Mouse (Mus musculus) spleen, adult 2 months (tissue): ENCODE measurements around the gene Lsm11. TPM values are rescaled to one million over a fixed set of nuclear protein-coding genes. Genes with fewer than 3 reads are reported as not detected.

Experiments
- DNase-seq, 2 experiments: peaks; one replicate each; pipeline versions ENCODE4 v3.0.0 to v3.0.0-alpha.2; 2012 to 2021; ENCODE audit warnings: low spot score in 2 of 2, low read depth in 1 of 2
- H3K27ac ChIP-seq: fragments of 200-500 bp; 2 replicates; pipeline ENCODE4 v1.5.1; 2012; ENCODE audit warnings: low read length, inconsistent platforms; ENCODE audit not compliant: insufficient read depth
- H3K27me3 ChIP-seq: fragments of 200-500 bp; 2 replicates; pipeline ENCODE4 v1.6.1; 2012; ENCODE audit warnings: mild to moderate bottlenecking, moderate library complexity, low read length, inconsistent platforms; ENCODE audit not compliant: control insufficient read depth, insufficient read depth
- H3K36me3 ChIP-seq: fragments of 200-500 bp; 2 replicates; pipeline ENCODE4 v1.6.1; 2012; ENCODE audit warnings: mild to moderate bottlenecking, low read length, inconsistent platforms; ENCODE audit not compliant: control insufficient read depth, insufficient read depth
- H3K4me1 ChIP-seq: fragments of 200-500 bp; 2 replicates; pipeline ENCODE4 v1.6.1; 2011; ENCODE audit warnings: inconsistent platforms; ENCODE audit not compliant: control insufficient read depth, insufficient read depth, insufficient read length
- H3K4me3 ChIP-seq: fragments of 200-500 bp; 2 replicates; pipeline ENCODE4 v1.5.1; 2011; ENCODE audit warnings: mild to moderate bottlenecking, inconsistent platforms; ENCODE audit not compliant: insufficient read depth, insufficient read length; ENCODE audit errors: extremely low read depth
- CTCF ChIP-seq: fragments of 200-500 bp; IDR thresholded peaks from 2 replicates; pipeline ENCODE4 v1.5.1; 2011; ENCODE audit warnings: mild to moderate bottlenecking, inconsistent platforms; ENCODE audit not compliant: insufficient read depth, insufficient read length, insufficient replicate concordance; ENCODE audit errors: extremely low read depth
- POLR2A ChIP-seq: fragments of 200-500 bp; IDR thresholded peaks from 2 replicates; pipeline ENCODE4 v1.6.1; 2011; ENCODE audit warnings: low read depth, low read length, inconsistent platforms
- WGBS: fragments of 180-500 bp; shearing (Covaris S2); methylation state at CpG from one replicate; pipeline ENCODE4 v1.1.7; 2018; 5-methylcytosine and 5-hydroxymethylcytosine counted together
- polyA plus RNA-seq: library from polyadenylated mRNA; depleted of rRNA; stranded (reverse); fragments of >200 nt; gene quantifications from 2 replicates; pipeline ENCODE4 v1.2.3, GENCODE M21; 2012

Gene Lsm11
- polyA plus RNA-seq, 1 experiment = 3.4 TPM

DNA sequence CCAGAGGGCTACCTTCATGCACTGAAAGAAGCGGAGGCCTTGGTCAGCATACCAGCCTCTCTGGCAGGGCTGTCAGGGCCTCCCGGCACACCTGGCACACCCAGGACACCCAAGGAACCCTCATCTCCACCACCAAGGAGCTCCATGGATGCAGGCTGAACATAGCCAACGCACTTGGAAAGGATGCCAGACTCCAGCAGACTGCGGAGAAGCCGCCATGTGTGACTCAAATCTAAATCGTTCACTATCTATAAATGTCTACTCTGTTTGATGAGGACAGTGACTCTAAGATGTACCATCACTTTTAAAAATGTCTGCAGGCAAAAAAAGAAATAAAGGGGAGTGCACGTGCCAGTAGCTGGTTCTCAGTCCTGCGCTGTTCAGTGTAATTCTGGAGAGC lies 7.3 kb downstream of the Lsm11 start:
- no peaks in the 10 kb centered on the region for H3K27me3 ChIP-seq
- H3K4me1 ChIP-seq = no peaks in the 10 kb centered on the region
- 94% methylated on average over 8 of the region's 8 CpGs for WGBS
- peaks cover 17% of the 10 kb centered on the region; the same call in 1 of the 2 replicates for H3K36me3 ChIP-seq
- TF ChIP-seq POLR2A (no peak), CTCF (no peak)
- no peak overlapping the region for H3K4me3 ChIP-seq
- H3K27ac ChIP-seq = no peak overlapping the region
- DNase-seq = no peak

DNA sequence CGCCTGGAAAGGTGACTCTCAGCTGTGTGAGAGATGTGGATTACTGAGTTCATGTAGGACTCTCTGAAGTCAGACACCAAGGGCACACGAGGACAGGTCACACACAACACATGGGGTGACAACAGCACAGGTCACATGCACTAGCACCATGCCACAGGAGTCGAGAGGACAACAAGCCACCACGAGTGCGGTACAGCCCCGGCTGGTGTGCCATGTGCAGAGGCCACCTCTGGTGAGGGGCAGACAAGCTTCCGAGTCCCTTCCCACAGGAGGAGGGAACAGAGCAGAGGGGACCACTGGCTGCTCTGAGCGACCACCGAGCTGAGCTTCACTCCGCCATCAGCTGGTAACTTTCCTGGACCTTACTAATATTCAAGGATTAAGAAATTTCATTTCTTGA lies 12.0 kb downstream of the Lsm11 start:
- peaks cover 19% of the 10 kb centered on the region; the same call in 1 of the 2 replicates for H3K36me3 ChIP-seq
- H3K4me3 ChIP-seq = no peak overlapping the region
- TF ChIP-seq POLR2A (no peak), CTCF (no peak)
- no peak for DNase-seq
- H3K27me3 ChIP-seq = no peaks in the 10 kb centered on the region
- no peaks in the 10 kb centered on the region for H3K4me1 ChIP-seq
- WGBS = 94% methylated on average over 10 of the region's 10 CpGs
- H3K27ac ChIP-seq = no peak overlapping the region

DNA sequence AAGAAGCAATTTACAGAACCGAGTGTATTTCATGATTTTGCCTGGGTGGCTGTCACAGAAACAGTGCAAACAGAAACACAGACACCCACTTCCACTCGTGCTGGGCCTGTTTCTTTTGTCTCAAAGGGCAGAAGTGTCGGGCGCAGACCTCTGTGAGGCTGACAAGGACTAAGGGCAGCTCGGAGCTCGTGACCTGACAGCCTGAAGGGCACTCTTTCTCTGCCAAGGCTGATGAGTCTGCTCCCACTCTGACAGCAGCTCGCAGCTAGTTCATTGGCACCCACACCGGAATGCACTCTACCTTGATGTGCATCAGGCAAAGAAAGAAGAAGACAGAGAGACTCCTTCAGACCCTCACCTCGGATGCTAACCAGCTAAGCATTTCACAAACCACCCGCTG lies 15.2 kb downstream of the Lsm11 start:
- Histone ChIP-seq H3K4me3 (no peak overlapping the region), H3K4me1 (no peaks in the 10 kb centered on the region; the same call in 1 of the 2 replicates), H3K27me3 (no peaks in the 10 kb centered on the region), H3K27ac (no peak overlapping the region), H3K36me3 (peaks cover 12% of the 10 kb centered on the region; the same call in 1 of the 2 replicates)
- DNase-seq = no peak
- no peak for TF ChIP-seq CTCF
- TF ChIP-seq POLR2A = no peak
- WGBS = 91% methylated on average over 10 of the region's 10 CpGs

DNA sequence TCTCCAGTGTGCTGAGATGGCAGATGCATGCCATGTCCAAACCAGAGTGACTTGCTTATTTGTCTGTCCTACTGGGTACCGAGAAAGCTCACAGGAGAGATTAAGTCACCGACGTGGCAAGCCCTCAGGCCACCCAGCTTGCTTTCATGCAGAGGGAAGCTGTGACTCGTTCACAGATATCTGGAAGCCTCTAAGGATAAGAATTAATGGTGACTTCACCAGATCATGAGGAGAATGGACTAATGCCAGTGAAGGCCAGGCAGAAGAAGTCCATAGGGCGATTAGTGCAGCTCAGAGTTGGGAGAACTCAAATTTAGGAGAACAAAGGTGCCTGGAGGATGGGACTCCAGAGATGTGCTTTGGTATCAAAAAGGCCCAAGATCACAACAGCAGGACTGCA lies 17.3 kb downstream of the Lsm11 start:
- Histone ChIP-seq H3K4me1 (no peaks in the 10 kb centered on the region; the same call in 1 of the 2 replicates), H3K36me3 (peaks cover 1% of the 10 kb centered on the region; the same call in 1 of the 2 replicates), H3K27me3 (no peaks in the 10 kb centered on the region), H3K4me3 (no peak overlapping the region), H3K27ac (no peak overlapping the region)
- no peak for TF ChIP-seq POLR2A
- TF ChIP-seq CTCF = no peak
- no peak for DNase-seq
- WGBS = 79% methylated on average over 5 of the region's 5 CpGs

DNA sequence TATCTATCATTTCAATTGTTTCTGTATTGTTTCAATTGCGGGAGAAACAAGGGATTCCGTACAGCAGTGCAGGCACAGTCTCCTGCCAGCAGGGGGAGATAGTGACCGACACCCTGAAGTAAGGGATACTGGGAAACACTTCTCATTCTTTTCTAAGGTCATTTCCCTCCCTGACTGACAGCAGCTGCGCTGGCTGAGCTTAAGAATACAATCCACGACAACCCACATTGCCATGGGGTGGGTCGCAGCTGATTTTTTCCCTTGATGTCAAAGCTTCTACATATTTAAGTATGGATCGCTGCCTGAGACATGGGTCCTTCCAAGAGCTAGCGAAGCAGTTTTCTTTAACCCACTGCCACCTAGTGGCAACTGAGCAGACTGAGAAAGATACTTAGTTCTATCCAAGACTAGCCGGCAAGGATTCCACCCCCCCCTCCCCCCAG lies 18.1 kb downstream of the Lsm11 start:
- Histone ChIP-seq H3K36me3 (peaks cover 1% of the 10 kb centered on the region; the same call in 1 of the 2 replicates), H3K27ac (no peak overlapping the region), H3K4me3 (peak overlapping the region; percentile 59), H3K4me1 (no peaks in the 10 kb centered on the region; the same call in 1 of the 2 replicates), H3K27me3 (no peaks in the 10 kb centered on the region)
- peak; percentile 57; the same call in 1 of the 2 replicates for TF ChIP-seq CTCF
- TF ChIP-seq POLR2A = no peak
- DNase-seq = peak; percentile 66
- WGBS = under 1% methylated on average over 9 of the region's 9 CpGs

DNA sequence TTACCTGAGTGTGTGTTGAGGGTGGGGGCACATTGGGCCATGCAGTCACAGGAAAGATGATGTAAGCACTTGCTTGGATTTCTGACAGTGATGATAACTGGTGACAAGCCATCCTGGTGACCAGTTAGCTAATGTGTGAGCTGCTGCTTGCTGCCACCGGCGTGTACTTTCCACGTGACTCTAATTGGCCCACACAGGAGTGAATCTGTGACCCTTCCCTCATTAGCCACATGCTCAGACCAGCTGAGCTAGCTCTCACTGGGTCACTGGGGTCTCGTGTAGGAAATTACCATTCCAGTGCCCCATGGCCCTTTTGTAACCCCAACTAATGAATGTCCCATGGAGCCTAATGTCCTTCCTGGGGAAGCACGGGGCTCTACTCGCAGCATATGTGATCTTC lies 19.3 kb downstream of the Lsm11 start:
- no peak overlapping the region for H3K4me3 ChIP-seq

DNA sequence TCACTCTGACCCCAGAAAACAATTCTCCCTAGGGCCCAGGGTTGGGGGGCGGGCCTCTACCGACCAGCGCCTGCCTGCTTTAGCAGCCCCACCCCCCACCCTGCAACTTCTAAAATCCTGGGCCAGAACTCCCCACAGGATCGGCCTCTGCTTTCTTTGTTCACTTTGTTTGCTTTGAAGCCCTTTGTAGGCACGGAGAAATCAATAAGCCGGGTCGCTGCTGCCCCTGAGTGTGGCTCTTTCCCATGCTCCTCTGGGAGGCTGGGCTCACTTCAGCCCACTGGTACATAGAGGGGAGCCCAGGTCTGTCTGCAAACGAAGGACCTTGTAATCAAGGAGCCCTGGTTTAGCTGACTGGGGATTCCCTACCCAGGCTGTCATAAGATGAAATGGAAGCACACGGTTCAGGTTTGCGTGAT lies 23.2 kb downstream of the Lsm11 start:
- TF ChIP-seq CTCF = no peak
- no peak for TF ChIP-seq POLR2A
- H3K36me3 ChIP-seq = no peaks in the 10 kb centered on the region
- H3K4me3 ChIP-seq = no peak overlapping the region
- H3K4me1 ChIP-seq = no peaks in the 10 kb centered on the region; the same call in 1 of the 2 replicates
- WGBS = 58% methylated on average over 10 of the region's 10 CpGs
- no peak for DNase-seq
- no peak overlapping the region for H3K27ac ChIP-seq
- H3K27me3 ChIP-seq = no peaks in the 10 kb centered on the region; the same call in 1 of the 2 replicates

More for the DNA sequence above, 19.3 kb downstream of the Lsm11 start:
- no peak for DNase-seq
- 0 out of 2 replicates have a peak, but pooled peaks cover 1% of the 10 kb centered on the region for H3K36me3 ChIP-seq
- WGBS = 88% methylated on average over 6 of the region's 6 CpGs
- H3K4me1 ChIP-seq = no peaks in the 10 kb centered on the region; the same call in 1 of the 2 replicates
- TF ChIP-seq CTCF = no peak
- TF ChIP-seq POLR2A = no peak
- no peak overlapping the region for H3K27ac ChIP-seq
- no peaks in the 10 kb centered on the region; the same call in 1 of the 2 replicates for H3K27me3 ChIP-seq
